Mouse (Mus musculus): ENCODE measurements around the gene Cryba2. TPM values are rescaled to one million over a fixed set of nuclear protein-coding genes. Genes with fewer than 3 reads are reported as not detected.
A peak's percentile ranks its signal among the peaks of the same experiment; 100 is the strongest.

The Cryba2 gene
- polyA plus RNA-seq, 1 experiment from 2014 or later, result not detected

MicroRNA genes within 50 kb of the gene (microRNA counts, 519-probe panel; counts per million panel counts)
- microRNA mmu-miR-375, result not detected

Small RNAs within 50 kb of the gene (microRNA-seq; reads per million reads assigned to microRNA genes)
- 60.6 reads per million, percentile 46 among the genes with 10 or more reads in this experiment for gene Mir375

Other genes with a start within 250 kb of the Cryba2 start
- gene Ttll4, start 231.4 kb downstream of the Cryba2 start, polyA plus RNA-seq (2016; fragmentation: Nextera tagmentation; extraction: Ambion mirVana), result 25.1 and 25.8 TPM in 2 replicates
- gene Cyp27a1, start 179.6 kb downstream of the Cryba2 start, polyA plus RNA-seq (2016; fragmentation: Nextera tagmentation; extraction: Ambion mirVana), result 13.5 and 13.8 TPM in 2 replicates
- gene Prkag3, start 143.9 kb downstream of the Cryba2 start, polyA plus RNA-seq (2016; fragmentation: Nextera tagmentation; extraction: Ambion mirVana), result 6.0 and 7.2 TPM in 2 replicates
- gene Wnt6, start 121.3 kb downstream of the Cryba2 start, polyA plus RNA-seq (2016; fragmentation: Nextera tagmentation; extraction: Ambion mirVana), result 0.41 and 1.3 TPM in 2 replicates
- 0.28 TPM in 1 of 2 replicates, not detected in the other for gene Wnt10a, start 101.6 kb downstream of the Cryba2 start, polyA plus RNA-seq (2016; fragmentation: Nextera tagmentation; extraction: Ambion mirVana)
- not detected in 2 replicates for gene Cdk5r2, start 38.2 kb downstream of the Cryba2 start, polyA plus RNA-seq (2016; fragmentation: Nextera tagmentation; extraction: Ambion mirVana)
- 3.9 and 4.0 TPM in 2 replicates for gene Fev, start 7.7 kb downstream of the Cryba2 start, polyA plus RNA-seq (2016; fragmentation: Nextera tagmentation; extraction: Ambion mirVana)
- gene Cfap65, start 42.5 kb upstream of the Cryba2 start, polyA plus RNA-seq (2016; fragmentation: Nextera tagmentation; extraction: Ambion mirVana), result not detected in 2 replicates
- 0.06 and 0.14 TPM in 2 replicates for gene Ihh, start 58.5 kb upstream of the Cryba2 start, polyA plus RNA-seq (2016; fragmentation: Nextera tagmentation; extraction: Ambion mirVana)
- 6.0 and 6.9 TPM in 2 replicates for gene Nhej1, start 232.1 kb upstream of the Cryba2 start, polyA plus RNA-seq (2016; fragmentation: Nextera tagmentation; extraction: Ambion mirVana)
- gene Slc23a3, start 240.7 kb upstream of the Cryba2 start, polyA plus RNA-seq (2016; fragmentation: Nextera tagmentation; extraction: Ambion mirVana), result 0.21 and 0.22 TPM in 2 replicates
- 39.9 and 41.1 TPM in 2 replicates for gene Cnppd1, start 249.6 kb upstream of the Cryba2 start, polyA plus RNA-seq (2016; fragmentation: Nextera tagmentation; extraction: Ambion mirVana)
- gene Retreg2, start 249.6 kb upstream of the Cryba2 start, polyA plus RNA-seq (2016; fragmentation: Nextera tagmentation; extraction: Ambion mirVana), result 36.3 and 40.5 TPM in 2 replicates

Data from heart, embryonic 12.5 days (tissue).